Mouse (Mus musculus): ENCODE measurements around the gene Crabp2. TPM values are rescaled to one million over a fixed set of nuclear protein-coding genes. Genes with fewer than 3 reads are reported as not detected.

The Crabp2 gene
- polyA plus RNA-seq, 1 experiment from 2014 or later: 50.7 TPM

- no peak for ATAC-seq (ENCODE audit: low FRiP score, low read depth)
- H3K4me2 ChIP-seq: no peak overlapping the region
- 42% methylated on average over 10 of the region's 10 CpGs for WGBS
- H3K4me3 ChIP-seq: no peak overlapping the region
- peaks cover 25% of the 10 kb centered on the region for H3K27me3 ChIP-seq
- peaks cover 36% of the 10 kb centered on the region for H3K4me1 ChIP-seq (replicated peaks)
- H3K27ac ChIP-seq (replicated peaks): no peak overlapping the region
- no peak overlapping the region for H3K9ac ChIP-seq
- no peaks in the 10 kb centered on the region for H3K9me3 ChIP-seq
- H3K36me3 ChIP-seq: no peaks in the 10 kb centered on the region
Observed at GRCm38 (mm10) chr3:87989935-87990334, 41.5 kb downstream of the Crabp2 start.

GRCm38 (mm10) chr3:87993436-87993835, 45.0 kb downstream of the Crabp2 start:
- H3K4me1 ChIP-seq (replicated peaks): peaks cover 18% of the 10 kb centered on the region
- no peak for ATAC-seq (ENCODE audit: low FRiP score, low read depth)
- WGBS: 6% methylated on average over 5 of the region's 6 CpGs
- H3K27ac ChIP-seq (replicated peaks): no peak overlapping the region
- no peak overlapping the region for H3K9ac ChIP-seq
- H3K9me3 ChIP-seq: no peaks in the 10 kb centered on the region
- no peaks in the 10 kb centered on the region for H3K36me3 ChIP-seq
- no peak overlapping the region for H3K4me3 ChIP-seq
- H3K4me2 ChIP-seq: no peak overlapping the region
- H3K27me3 ChIP-seq: peaks cover 58% of the 10 kb centered on the region

GRCm38 (mm10) chr3:87995331-87995730, 46.9 kb downstream of the Crabp2 start:
- H3K27me3 ChIP-seq: peaks cover 73% of the 10 kb centered on the region

GRCm38 (mm10) chr3:87996401-87996800, 47.9 kb downstream of the Crabp2 start:
- ATAC-seq (ENCODE audit: low FRiP score, low read depth): no peak
- Histone ChIP-seq H3K9me3 (no peaks in the 10 kb centered on the region), H3K9ac (0 out of 2 replicates have a peak overlapping the region, but pooled peaks have one; percentile 56), H3K4me2 (peak overlapping the region; percentile 97), H3K27me3 (peaks cover 83% of the 10 kb centered on the region), H3K4me3 (peak overlapping the region; percentile 49), H3K27ac (replicated peaks) (no peak overlapping the region), H3K4me1 (replicated peaks) (peaks cover 40% of the 10 kb centered on the region), H3K36me3 (no peaks in the 10 kb centered on the region)
- 8% methylated on average over 15 of the region's 15 CpGs for whole genome bisulfite sequencing

More at GRCm38 (mm10) chr3:87995331-87995730, 46.9 kb downstream of the Crabp2 start:
- ATAC-seq (ENCODE audit: low FRiP score, low read depth): no peak
- Histone ChIP-seq H3K4me3 (no peak overlapping the region), H3K9me3 (no peaks in the 10 kb centered on the region), H3K27ac (replicated peaks) (no peak overlapping the region), H3K9ac (no peak overlapping the region), H3K36me3 (no peaks in the 10 kb centered on the region), H3K4me1 (replicated peaks) (peaks cover 31% of the 10 kb centered on the region), H3K4me2 (no peak overlapping the region)
- 29% methylated on average over 11 of the region's 11 CpGs for WGBS

- ATAC-seq (ENCODE audit: low FRiP score, low read depth): no peak
- under 1% methylated on average over 49 of the region's 49 CpGs for WGBS
- H3K4me2 ChIP-seq: peak overlapping the region; percentile 97
Observed at GRCm38 (mm10) chr3:87996971-87997614, 48.6 kb downstream of the Crabp2 start.

GRCm38 (mm10) chr3:87998747-87999146, 50.3 kb downstream of the Crabp2 start:
- peak overlapping the region; percentile 97 for H3K4me2 ChIP-seq

More at GRCm38 (mm10) chr3:87996971-87997614, 48.6 kb downstream of the Crabp2 start:
- Histone ChIP-seq H3K9ac (peak overlapping the region; percentile 56), H3K27ac (replicated peaks) (no peak overlapping the region), H3K36me3 (no peaks in the 10 kb centered on the region), H3K4me1 (replicated peaks) (peaks cover 47% of the 10 kb centered on the region), H3K27me3 (peaks cover 90% of the 10 kb centered on the region), H3K4me3 (peak overlapping the region; percentile 49), H3K9me3 (no peaks in the 10 kb centered on the region)

GRCm38 (mm10) chr3:87999243-87999895, 50.9 kb downstream of the Crabp2 start:
- ATAC-seq (ENCODE audit: low FRiP score, low read depth): no peak
- Histone ChIP-seq H3K27ac (replicated peaks) (peak overlapping the region; percentile 75), H3K4me3 (peak overlapping the region; percentile 45), H3K9me3 (no peaks in the 10 kb centered on the region), H3K9ac (peak overlapping the region; percentile 44), H3K27me3 (peaks cover 96% of the 10 kb centered on the region), H3K36me3 (no peaks in the 10 kb centered on the region), H3K4me1 (replicated peaks) (peaks cover 55% of the 10 kb centered on the region), H3K4me2 (peak overlapping the region; percentile 97)
- WGBS: under 1% methylated on average over 38 of the region's 38 CpGs

More at GRCm38 (mm10) chr3:87998747-87999146, 50.3 kb downstream of the Crabp2 start:
- peak; percentile 70 for ATAC-seq (ENCODE audit: low FRiP score, low read depth)
- H3K9ac ChIP-seq: peak overlapping the region; percentile 44; the same call in 1 of the 2 replicates
- H3K4me3 ChIP-seq: peak overlapping the region; percentile 45
- H3K27ac ChIP-seq (replicated peaks): peak overlapping the region; percentile 75
- peaks cover 97% of the 10 kb centered on the region for H3K27me3 ChIP-seq
- H3K36me3 ChIP-seq: no peaks in the 10 kb centered on the region
- 2% methylated on average over 5 of the region's 7 CpGs for WGBS
- H3K9me3 ChIP-seq: no peaks in the 10 kb centered on the region
- H3K4me1 ChIP-seq (replicated peaks): peaks cover 55% of the 10 kb centered on the region

- no peaks in the 10 kb centered on the region for H3K36me3 ChIP-seq
- peak within 1 kb of the TSS; percentile 97 for H3K4me2 ChIP-seq
- peak within 1 kb of the TSS; percentile 45 for H3K4me3 ChIP-seq
- no peaks in the 10 kb centered on the region for H3K9me3 ChIP-seq
- H3K27ac ChIP-seq (replicated peaks): peak within 1 kb of the TSS; percentile 75
- peaks cover 55% of the 10 kb centered on the region for H3K4me1 ChIP-seq (replicated peaks)
- peaks cover 88% of the 10 kb centered on the region for H3K27me3 ChIP-seq
- under 1% methylated on average over 38 of the region's 39 CpGs for WGBS
- peak within 1 kb of the TSS; percentile 44 for H3K9ac ChIP-seq
- ATAC-seq (ENCODE audit: low FRiP score, low read depth): no peak
Observed at GRCm38 (mm10) chr3:88000181-88000580, 51.7 kb downstream of the Crabp2 start, which contains the start of gene Bcan. Gene Bcan, minus strand, starts transcription at chr3:88000230.

- Histone ChIP-seq H3K27ac (replicated peaks) (peak overlapping the region; percentile 75), H3K9me3 (no peaks in the 10 kb centered on the region), H3K27me3 (peaks cover 80% of the 10 kb centered on the region), H3K4me2 (peak overlapping the region; percentile 97), H3K36me3 (no peaks in the 10 kb centered on the region), H3K9ac (peak overlapping the region; percentile 44; the same call in 1 of the 2 replicates), H3K4me3 (peak overlapping the region; percentile 45), H3K4me1 (replicated peaks) (peaks cover 55% of the 10 kb centered on the region)
- no peak for ATAC-seq (ENCODE audit: low FRiP score, low read depth)
- WGBS: 17% methylated on average over 11 of the region's 11 CpGs
Observed at GRCm38 (mm10) chr3:88000816-88001595, 52.5 kb downstream of the Crabp2 start.

- Histone ChIP-seq H3K27ac (replicated peaks) (peak overlapping the region; percentile 58), H3K4me2 (peak overlapping the region; percentile 26), H3K36me3 (no peaks in the 10 kb centered on the region), H3K9ac (no peak overlapping the region), H3K4me3 (0 out of 2 replicates have a peak overlapping the region, but pooled peaks have one; percentile 14), H3K4me1 (replicated peaks) (peaks cover 40% of the 10 kb centered on the region), H3K9me3 (no peaks in the 10 kb centered on the region), H3K27me3 (peaks cover 67% of the 10 kb centered on the region)
- 7% methylated on average over 17 of the region's 17 CpGs for WGBS
- ATAC-seq (ENCODE audit: low FRiP score, low read depth): peak; percentile 64
Observed at GRCm38 (mm10) chr3:88002291-88002976, 54.0 kb downstream of the Crabp2 start.

Data from hindbrain, embryonic 15.5 days (tissue).